Mouse (Mus musculus): Measurements from ENCODE around the gene 1700125H20Rik.

The 1700125H20Rik gene

GRCm38 (mm10) chr11:85184839-85185238 is 14.6 kb downstream of the 1700125H20Rik start:
- no peak for DNase-seq

GRCm38 (mm10) chr11:85189110-85189509 is 18.9 kb downstream of the 1700125H20Rik start:
- no peak for DNase-seq

- DNase-seq, result no peak
Observed at GRCm38 (mm10) chr11:85190741-85191140, 20.5 kb downstream of the 1700125H20Rik start.

- no peak for DNase-seq
Observed at GRCm38 (mm10) chr11:85194206-85194605, 24.0 kb downstream of the 1700125H20Rik start.

- DNase-seq, result no peak
Observed at GRCm38 (mm10) chr11:85196046-85196445, 25.8 kb downstream of the 1700125H20Rik start.

GRCm38 (mm10) chr11:85198906-85199305 is 28.7 kb downstream of the 1700125H20Rik start:
- no peak for DNase-seq

- no peak for DNase-seq
Observed at GRCm38 (mm10) chr11:85206231-85206630, 36.0 kb downstream of the 1700125H20Rik start.

- DNase-seq, result no peak
Observed at GRCm38 (mm10) chr11:85211151-85211550, 40.9 kb downstream of the 1700125H20Rik start.

GRCm38 (mm10) chr11:85213215-85213614 is 43.0 kb downstream of the 1700125H20Rik start:
- DNase-seq, result no peak

GRCm38 (mm10) chr11:85214679-85215078 is 44.5 kb downstream of the 1700125H20Rik start:
- no peak for DNase-seq

GRCm38 (mm10) chr11:85219014-85219413 is 48.8 kb downstream of the 1700125H20Rik start:
- no peak for DNase-seq

GRCm38 (mm10) chr11:85222561-85222960 is 52.4 kb downstream of the 1700125H20Rik start:
- no peak for DNase-seq

GRCm38 (mm10) chr11:85223248-85223647 is 53.0 kb downstream of the 1700125H20Rik start:
- no peak for DNase-seq
